Mouse (Mus musculus): ENCODE data around the gene Tbccd1.
"Not testable (repeated sequence)": the region's sequence is repeated elsewhere in the genome, so short reads cannot be mapped to it uniquely, and the experiment has no call there.

Tbccd1 gene

GRCm38 (mm10) chr16:22782686-22783085, 74.8 kb downstream of the Tbccd1 start:
- DNase-seq (ENCODE audit: low spot score), result no peak

GRCm38 (mm10) chr16:22779228-22779835, 78.1 kb downstream of the Tbccd1 start:
- DNase-seq (ENCODE audit: low spot score), result no peak

- DNase-seq (ENCODE audit: low spot score), result not testable (repeated sequence)
Observed at GRCm38 (mm10) chr16:22778296-22778695, 79.2 kb downstream of the Tbccd1 start.

- DNase-seq (ENCODE audit: low spot score), result no peak
Observed at GRCm38 (mm10) chr16:22775471-22775985, 81.9 kb downstream of the Tbccd1 start.

GRCm38 (mm10) chr16:22768661-22769060, 88.8 kb downstream of the Tbccd1 start:
- no peak for DNase-seq (ENCODE audit: low spot score)

GRCm38 (mm10) chr16:22767405-22767804, 90.1 kb downstream of the Tbccd1 start:
- no peak for DNase-seq (ENCODE audit: low spot score)

GRCm38 (mm10) chr16:22766738-22767211, 90.7 kb downstream of the Tbccd1 start:
- DNase-seq (ENCODE audit: low spot score), result no peak

- no peak for DNase-seq (ENCODE audit: low spot score)
Observed at GRCm38 (mm10) chr16:22765531-22765930, 91.9 kb downstream of the Tbccd1 start.

Measured in testis, postnatal 10 days (tissue).